Mouse (Mus musculus) T-helper 17 cell (primary cell): ENCODE data around the gene Nfix.

Experiments
- in situ Hi-C, 2 experiments: fragments of 300-600 bp; cut with MboI, MseI; formaldehyde crosslinking; loops; 1 replicate in 1 of 2; 2 replicates in 1 of 2; pipeline ENCODE4 v1.15.1; 2025; ENCODE audit warnings: high pct_unique_total_duplicates in 2 of 2

Gene Nfix

DNA sequence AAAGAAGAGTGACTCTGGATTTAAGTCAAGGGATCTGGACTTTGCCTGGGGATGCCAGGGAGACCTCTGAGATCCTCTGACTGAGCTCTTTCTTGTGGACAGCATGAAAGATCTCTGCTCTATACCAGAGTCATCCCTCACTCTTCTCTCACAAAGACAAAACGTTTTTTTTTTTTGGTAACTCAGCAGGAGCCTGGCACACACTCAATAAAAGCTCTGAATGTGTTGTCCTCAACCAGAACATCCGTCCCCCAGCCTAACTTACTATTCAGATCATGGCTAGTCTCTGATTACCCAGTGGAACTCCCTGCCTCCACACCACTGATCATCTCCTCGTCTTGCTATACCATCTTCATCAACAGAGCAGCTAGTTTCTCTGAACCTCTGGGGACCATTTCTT is 115.6 kb downstream of the Nfix start:
- in situ Hi-C loops: no loop called here

DNA sequence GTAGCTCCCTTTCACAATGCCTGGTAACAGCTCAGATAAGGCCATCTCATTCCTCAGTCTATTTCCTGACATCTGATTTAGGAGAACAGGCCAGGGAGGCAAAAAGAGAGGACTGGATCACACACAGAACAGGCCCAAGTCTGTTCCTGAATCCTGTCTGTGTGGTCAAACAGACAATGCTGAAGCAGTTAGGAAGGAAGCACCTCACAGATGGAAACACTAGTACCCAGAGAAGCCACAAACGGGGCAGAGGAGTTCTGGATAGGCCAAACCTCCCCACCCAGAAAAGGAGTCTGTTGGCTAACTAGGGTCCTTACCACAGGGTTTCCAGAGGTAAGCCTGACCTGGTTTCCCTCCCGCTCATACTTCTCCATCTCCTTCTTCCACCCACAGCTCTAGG is 117.9 kb downstream of the Nfix start:
- in situ Hi-C loops: no loop called here

DNA sequence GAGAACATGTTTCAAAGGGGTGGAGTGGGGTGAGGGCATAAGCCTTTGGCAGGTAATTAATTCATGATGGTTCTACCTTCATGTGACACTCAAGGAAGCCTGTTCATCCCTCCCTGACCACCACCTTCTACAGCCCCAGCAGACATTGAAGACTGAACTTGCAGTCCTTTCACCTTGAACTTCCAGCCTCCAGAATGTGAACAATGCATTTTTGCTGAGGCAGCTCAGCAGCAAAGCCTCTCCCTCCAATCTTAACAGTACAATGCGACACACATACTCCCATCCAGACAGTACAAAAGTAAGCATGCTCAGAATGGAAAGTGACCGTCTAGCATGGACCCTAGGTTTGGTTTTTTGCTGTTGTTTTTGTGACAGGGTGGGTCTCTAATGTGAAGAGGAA is 118.7 kb downstream of the Nfix start:
- in situ Hi-C loops: no loop called here

DNA sequence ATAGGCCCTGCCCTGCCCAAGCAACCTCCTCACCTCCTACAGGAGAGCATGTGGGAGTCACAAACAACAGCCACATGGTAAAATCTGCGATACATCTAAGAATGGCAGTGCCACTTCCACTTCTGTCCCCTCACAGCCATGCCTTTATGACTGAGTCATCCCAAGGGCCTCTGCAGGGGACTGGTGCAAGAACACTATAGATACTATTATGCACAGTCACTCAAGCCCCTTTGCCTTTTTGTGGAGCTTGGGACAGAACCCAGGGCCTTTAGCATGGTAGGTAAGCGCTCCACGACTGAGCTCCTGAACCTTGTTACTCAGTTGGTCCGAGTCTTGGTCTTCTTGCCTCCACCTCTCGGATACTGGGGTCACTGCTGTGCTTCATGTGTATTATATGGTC is 122.8 kb downstream of the Nfix start:
- in situ Hi-C loops: loop anchor here in 1 of 2 experiments (10.0 kb wide), 1 partner anchor 607 kb away; no protein-coding TSS in a partner anchor

DNA sequence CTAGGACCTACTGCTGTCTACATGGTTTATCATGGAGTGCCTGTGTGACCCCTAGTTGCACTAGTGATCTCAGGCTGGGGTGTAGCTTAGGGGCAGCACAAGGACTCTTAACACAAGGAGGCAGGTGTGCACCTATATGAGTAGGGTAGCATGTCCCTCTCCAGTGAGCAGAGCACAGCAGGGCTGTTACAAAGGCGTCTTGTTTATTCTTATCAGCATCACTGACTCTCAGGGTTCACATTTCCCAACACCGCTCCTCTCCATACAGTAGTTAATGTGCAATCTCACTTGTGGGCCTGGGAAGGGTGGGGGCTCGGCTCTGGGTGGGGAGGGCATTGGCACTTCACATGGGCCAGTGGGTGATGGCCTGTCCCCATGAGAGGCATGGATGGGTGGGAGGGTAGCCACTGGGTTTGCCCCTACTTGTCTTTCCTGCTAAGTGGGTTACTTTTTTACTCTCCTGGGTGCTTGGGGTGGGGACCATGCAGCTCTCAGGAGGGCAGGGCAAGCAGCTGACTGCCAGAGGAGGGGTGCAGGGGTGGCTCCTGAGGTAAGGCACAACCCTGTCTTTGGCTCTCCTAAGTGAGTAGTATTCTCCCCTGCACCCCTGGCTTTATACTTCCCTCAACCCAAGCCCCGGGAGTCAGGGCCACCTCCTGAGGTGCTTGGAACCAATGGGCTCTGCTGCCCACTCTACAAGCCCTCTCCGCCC is 129.7 kb downstream of the Nfix start:
- in situ Hi-C loops: loop anchor here in 1 of 2 experiments (10.0 kb wide), 1 partner anchor 614 kb away; no protein-coding TSS in a partner anchor

DNA sequence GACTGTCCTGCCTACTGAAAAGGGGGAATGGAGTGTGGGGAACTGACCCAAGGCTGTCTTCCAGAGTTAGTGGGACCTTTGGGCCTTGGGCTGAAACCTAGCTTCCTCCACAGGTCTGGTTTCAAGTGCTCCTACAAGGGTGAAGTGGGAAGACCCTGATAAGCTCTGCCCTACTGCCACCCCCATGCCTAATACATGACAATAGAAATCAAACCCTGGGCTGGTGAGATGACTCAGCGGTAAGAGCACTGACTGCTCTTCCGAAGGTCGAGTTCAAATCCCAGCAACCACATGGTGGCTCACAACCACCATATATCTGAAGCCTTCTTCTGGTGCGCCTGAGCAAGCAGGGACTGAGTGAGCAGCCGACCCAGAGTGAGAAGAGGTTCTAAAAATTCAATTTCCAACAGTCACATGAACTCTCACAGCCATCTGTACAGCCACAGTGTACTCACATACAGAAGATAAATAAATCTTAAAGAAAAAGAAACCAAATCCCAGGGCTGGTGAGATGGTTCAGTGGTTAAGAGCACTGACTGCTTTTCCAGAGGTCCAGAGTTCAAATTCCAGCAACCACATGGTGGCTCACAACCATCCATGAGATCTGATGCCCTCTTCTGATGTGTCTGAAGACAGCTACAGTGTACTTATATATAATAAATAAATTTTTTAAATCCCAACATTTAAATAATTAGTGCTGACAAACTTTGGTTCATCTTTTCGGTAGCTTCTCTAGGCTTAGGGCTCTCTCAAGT is 131.2 kb downstream of the Nfix start:
- in situ Hi-C loops: no loop called here

DNA sequence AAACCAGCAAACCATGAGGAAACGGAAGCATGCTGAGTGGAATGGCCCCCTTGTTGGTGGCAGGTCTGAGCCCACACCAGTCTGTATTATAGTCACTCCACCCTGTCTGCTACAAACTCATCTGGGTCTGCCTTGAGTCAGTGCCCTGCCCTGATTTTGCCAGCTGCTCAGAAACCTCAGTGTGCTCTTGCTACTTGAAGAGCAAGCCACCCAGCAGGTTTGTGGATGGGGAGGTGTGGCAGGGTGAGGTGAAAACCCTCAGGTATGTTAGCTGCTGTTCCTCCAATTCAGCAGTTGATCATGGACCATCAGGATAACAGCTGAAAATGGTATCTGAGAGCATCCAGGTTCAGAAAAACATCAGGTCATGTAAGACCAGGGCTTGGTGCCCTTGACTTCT is 132.1 kb downstream of the Nfix start:
- in situ Hi-C loops: no loop called here

DNA sequence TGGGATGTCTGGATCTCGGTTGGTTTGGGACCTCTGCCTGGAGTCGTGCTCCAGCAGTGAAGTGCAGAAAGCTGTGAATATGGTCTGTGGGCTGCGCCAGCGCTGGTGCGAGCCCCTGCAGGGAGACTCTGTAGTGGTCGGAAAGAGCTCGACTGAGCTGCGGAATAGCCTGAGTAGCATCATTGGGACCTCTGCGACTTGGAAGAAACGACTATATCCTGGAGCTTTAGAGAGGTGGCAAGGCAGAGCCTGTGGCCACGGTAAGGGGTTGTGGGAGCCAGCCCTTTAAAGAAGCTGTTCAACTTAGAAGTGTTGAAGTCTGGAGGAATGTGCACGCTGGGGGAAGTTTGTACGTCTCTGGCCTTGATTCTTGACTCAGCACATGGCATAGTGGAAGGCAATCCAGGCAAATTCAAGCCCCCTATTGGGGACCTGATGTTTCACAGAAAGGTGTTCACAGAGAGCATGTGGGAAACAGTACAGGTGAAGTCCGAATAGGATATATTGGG is 134.7 kb downstream of the Nfix start:
- in situ Hi-C loops: no loop called here

DNA sequence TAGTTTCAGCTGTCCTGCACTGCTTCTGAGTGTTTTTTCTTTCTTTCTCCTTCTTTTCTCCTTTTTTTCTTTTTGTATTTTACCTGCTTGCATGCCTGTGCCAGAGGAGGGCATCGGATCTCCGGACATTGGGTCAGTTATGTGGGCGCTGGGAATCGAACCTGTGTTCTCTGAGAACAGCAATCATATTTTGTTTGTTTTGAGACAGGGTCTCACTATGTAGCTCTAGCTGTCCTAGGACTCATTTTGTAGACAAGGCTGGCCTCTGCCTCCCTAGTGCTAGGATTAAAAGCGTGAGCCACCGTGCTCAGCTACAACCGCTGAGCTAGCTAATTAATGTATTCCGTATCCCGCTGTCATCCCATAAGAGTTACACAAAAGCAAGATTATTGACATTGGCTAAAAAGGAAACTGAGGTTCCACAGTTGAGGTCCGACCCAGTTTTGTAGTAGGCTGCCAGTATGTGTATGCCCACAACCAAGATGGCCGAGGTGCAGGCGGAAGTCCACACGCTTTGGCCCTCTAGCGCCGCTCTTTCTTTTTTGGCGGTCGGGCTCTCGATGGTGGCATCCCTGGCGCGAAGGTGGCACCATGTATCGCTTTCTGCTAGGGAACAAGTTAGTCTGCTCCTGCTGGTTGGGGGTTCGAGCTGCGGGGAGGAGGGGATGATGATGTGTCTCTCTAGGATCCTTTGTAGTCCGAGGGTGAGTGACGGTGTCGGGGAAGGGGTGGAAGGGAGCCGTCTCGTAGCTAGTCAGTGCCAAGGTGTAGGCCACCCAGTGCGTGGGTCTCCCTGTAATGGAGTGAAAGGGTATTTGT is 135.4 kb downstream of the Nfix start:
- in situ Hi-C loops: loop anchor here in 1 of 2 experiments (5.0 kb wide), 1 partner anchor 313 kb away; the partner anchor contains the start of gene Junb

DNA sequence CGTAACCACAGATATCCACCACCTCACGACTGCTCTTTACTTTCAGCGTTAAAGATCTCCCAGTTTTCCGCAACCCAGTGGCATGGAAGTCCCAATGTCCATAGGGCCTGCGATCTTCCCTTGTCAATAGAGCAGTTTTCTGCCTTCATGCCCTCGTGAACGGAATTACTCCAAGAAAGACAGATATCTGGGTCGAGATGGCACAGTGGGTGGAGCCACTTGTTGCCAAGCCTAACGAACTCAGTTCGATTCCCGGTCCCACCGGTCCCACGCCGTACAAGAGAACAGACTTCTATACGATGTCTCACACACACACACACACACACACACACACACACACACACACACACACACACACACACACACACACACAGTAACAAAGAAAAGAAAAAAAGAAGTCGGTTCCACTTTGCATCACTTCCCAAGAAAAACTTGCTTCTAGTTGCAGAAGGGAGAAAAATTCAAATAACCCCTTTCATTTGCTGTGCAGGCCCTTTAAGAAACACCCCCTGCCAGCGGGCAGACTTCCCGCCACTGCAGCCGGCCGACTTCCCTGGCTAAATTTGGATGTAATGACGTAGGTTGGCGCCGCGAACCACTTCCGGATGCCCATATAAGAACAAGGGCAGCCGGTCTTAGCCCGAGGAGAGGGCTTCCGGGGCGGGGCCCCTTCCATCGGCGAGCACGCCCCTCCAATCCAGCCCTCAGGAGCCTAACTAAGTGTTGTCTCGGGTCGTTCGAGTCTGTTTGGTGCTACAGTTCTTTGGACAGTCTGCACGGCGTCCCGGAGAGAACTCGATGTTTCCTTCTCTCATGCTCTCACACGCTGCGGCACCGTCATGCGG is 136.4 kb downstream of the Nfix start:
- in situ Hi-C loops: loop anchor here in 1 of 2 experiments (5.0 kb wide), 1 partner anchor 314 kb away; the partner anchor contains the start of gene Junb

DNA sequence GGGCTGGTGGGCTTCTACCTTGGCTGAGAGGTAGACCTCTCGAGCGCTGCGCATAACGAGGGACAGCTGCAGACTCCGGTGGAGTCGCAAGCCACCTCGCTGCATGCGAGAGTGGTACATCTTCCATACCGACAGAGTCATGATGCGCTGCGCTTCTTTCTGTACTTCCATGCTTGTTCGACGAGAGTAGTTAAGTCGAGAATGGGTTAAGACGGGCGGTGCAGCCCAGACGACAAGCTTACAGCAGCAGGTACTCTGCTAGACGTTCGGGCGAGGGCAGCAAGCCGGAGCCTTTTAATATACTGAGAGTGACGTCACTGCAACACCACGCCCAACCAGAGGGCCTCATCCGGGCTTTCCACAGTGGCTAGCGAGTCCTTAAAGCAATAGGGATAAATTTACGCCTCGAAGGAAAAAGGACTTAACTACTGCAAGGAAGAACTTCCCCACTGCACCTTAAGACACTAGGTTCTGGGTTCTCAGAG is 137.5 kb downstream of the Nfix start, which contains the start of gene Ier2:
Gene Ier2, minus strand, starts transcription at position 272 of the 485 bp plus-strand sequence.
- in situ Hi-C loops: loop anchor here in 1 of 2 experiments (5.0 kb wide), 1 partner anchor 315 kb away; the partner anchor contains the start of gene Junb

DNA sequence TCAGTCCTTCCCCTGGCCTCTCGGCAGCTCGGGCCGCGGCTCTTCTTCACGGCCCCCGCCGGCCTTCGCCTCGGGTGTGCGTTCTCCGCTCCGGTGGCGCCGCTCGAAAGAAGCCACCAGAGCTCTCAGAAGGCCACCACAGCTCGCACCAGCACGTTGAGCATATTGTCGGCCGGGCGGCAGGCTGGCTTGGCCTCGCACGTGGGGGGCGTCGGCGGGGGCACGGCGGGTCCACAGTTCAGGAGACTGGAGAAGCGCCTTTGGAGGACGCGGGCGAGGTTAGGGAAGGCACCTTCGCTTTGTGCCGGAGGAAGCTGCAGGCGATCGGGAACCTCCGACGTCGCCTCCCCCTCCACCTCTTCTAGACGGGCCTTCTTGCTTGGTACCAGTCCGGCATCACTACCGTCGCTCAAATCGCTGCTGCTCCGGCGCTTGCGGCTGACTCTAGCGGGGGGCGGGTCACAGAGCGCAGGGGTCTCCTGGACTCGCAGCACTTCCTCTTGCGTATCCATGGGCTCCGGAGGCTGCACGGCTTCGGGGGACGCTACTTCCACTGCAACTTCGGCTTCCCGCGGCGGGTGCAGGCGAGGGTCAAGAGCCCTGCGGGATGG is 138.1 kb downstream of the Nfix start:
- in situ Hi-C loops: loop anchor here in 1 of 2 experiments (5.0 kb wide), 1 partner anchor 315 kb away; the partner anchor contains the start of gene Junb

DNA sequence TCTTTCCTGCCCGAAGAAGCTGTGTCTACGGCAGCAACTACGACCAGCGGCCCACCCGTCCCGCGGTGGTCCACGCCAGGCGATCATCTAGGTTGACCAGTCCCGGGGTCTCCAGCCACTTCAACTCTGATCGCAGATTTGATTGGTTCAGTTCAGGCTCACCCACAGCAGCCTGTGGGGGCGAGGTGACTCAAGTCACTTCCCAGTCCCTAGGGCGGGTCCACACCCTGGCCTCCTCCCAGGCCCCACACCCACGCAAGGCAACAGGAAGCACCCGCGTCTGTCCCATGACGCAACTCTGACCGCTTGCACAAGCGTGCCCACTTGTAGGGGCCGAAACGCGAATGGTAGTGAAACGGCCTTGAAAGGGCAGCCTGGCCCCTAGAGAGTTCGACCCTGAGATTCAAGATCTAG is 138.7 kb downstream of the Nfix start:
- in situ Hi-C loops: loop anchor here in 1 of 2 experiments (5.0 kb wide), 1 partner anchor 316 kb away; the partner anchor contains the start of gene Junb

DNA sequence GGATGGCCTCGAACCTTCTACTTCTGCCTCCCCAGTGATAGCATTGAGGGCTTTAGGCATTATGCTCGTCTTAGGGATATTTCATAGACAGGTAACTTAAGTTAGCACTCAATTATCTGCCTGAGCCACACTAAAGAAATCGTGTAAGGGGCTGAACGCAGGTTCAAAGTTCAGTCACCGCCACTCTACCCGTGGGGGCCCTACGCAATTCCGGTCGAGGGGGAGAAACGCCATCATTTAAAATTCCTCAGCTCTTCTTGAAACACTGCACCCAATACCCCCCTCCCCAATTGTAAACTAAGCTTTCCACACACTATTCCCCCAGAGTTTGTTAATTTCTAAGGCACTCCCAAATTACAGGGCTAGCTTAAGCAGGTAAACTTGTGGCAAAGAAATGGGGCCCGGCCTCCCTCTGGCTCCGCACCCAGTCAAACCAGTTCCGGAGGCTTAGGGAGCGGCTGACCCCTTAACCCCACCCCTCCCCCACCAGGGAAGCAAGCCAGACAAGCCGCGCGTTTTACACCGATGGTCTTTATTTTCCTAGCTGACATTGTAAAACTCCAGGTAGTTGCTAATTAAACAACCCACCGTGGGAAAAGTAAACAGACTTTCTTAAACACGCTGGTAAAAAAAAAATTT is 139.2 kb downstream of the Nfix start:
- in situ Hi-C loops: loop anchor here in 1 of 2 experiments (5.0 kb wide), 1 partner anchor 316 kb away; the partner anchor contains the start of gene Junb

DNA sequence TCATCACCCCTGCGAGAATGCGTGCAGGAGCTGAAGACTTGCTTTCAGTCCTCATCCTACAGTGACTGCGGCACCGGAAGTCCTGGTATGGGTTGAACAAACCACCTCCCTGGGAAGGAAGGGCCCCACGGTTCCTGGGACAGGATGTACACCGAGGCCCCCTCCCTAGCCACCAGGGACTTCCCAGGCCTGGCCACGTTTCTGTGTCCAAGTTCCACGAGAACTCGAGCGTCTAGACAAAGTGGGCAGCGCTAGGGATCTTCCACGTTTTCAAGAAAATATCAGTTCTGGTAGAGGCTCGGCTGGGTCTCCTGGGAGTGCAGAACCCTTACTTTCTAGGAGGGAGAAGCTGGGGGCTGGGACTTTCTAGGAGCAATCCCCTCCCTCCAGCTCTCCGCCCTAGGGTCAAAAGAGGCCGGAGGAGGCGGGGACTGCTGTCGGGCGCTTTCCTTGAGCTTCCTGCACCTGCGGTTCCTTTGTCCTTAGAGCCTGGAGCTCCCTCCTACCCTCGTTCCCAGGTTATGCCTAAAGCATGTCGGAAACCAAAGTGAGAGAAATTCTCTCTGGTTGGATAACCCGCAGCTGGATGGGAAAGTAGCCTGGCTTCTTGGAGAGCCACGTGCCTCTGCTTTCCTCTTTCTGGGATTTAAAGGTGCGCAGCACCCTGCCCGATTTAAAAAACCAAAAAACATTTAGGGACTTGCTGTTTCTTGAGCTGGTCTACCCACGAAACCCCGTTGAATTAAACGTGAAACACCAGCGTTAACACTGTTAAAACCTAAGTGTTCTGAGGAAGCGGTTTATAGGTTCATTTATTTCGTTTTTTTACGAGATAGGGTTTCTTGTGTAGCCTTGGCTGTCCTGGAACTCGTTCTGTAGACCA is 140.0 kb downstream of the Nfix start:
- in situ Hi-C loops: loop anchor here in 1 of 2 experiments (5.0 kb wide), 1 partner anchor 317 kb away; the partner anchor contains the start of gene Junb

DNA sequence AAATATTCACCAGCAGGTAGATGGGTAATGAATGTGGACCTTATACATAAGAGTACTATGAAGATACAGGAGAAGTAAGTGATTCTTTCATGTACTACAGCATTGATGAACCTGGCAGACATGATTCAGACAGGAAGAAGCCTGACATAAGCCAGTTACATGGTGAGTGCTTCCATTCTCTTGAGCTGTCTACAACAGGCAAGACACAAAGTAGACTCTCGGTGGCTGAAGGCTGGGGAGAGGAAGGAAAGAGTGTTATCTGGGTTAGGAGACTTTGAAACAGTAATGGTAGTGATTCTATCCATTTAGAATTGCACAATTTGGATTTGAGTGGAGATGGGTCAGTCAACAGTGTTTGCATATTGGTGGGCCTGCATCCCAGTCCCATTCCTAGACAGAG is 141.2 kb downstream of the Nfix start:
- in situ Hi-C loops: no loop called here

DNA sequence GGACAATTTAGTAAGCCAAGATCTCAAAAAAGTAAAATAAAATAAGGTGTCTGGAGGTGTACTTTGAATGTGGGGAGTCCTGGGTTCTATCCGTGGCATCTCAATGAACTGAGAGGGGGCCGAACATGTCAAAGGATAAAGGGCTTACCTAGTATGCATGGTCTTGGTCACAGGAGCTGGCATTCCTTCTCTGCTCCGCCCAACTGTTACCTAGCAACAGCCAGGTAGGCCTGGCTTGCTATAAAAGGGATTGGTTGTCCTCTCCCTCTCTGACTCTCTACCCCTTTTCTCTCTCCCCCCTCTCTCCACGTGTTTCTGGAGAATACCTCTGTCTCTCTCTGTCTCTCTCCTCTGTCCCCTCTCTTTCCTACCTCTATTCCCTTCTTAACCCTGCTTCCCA is 142.5 kb downstream of the Nfix start:
- in situ Hi-C loops: no loop called here

DNA sequence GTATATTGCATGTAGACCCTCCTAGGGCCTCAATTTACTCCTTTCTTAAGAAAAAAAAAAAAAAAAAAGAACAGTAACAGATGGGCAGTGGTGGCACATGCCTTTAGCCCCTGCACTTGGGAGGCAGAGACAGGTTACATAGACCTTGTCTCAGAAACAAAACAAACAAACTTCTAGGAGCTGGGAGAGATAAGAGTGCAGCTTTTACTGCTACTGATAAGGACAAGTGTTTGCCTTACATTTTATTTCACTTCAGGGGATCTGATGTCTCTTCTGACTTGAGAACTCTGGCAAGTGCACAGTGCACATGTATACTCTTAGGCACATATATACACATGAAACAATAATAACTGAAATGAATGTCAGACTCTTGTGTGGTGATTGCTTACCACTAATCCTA is 142.9 kb downstream of the Nfix start:
- in situ Hi-C loops: no loop called here
